Mouse (Mus musculus) layer of hippocampus, adult 9-10 months (tissue): ENCODE measurements at regions not wholly inside any gene's neighbourhood (a gene's known extent, or its start where the extent isn't known, plus 50 kb on each side); places are given as distances from the start of the nearest gene placed in this dataset.

Experiments used
- DNase-seq: peaks from one replicate; pipeline ENCODE4 v3.0.0; 2022; ENCODE audit warnings: low spot score

GRCm38 (mm10) chr7:69837379-69837778, 529.2 kb downstream of the Nr2f2 start:
- no peak for DNase-seq

GRCm38 (mm10) chr7:69827251-69827650, 539.3 kb downstream of the Nr2f2 start:
- DNase-seq, result no peak

- no peak for DNase-seq
Observed at GRCm38 (mm10) chr7:69820570-69820969, 546.0 kb downstream of the Nr2f2 start.

- DNase-seq, result no peak
Observed at GRCm38 (mm10) chr7:69812301-69812700, 554.2 kb downstream of the Nr2f2 start.

- peak; percentile 4 for DNase-seq
Observed at GRCm38 (mm10) chr7:69810873-69811272, 555.7 kb downstream of the Nr2f2 start.

GRCm38 (mm10) chr7:69807220-69807619, 559.3 kb downstream of the Nr2f2 start:
- no peak for DNase-seq

- DNase-seq, result no peak
Observed at GRCm38 (mm10) chr7:69770980-69771348, 595.6 kb downstream of the Nr2f2 start.

- DNase-seq, result no peak
Observed at GRCm38 (mm10) chr7:69770313-69770979, 596.1 kb downstream of the Nr2f2 start.

GRCm38 (mm10) chr7:69766451-69766850, 600.1 kb downstream of the Nr2f2 start:
- no peak for DNase-seq

GRCm38 (mm10) chr7:69740495-69740894, 626.0 kb downstream of the Nr2f2 start:
- no peak for DNase-seq

- DNase-seq, result no peak
Observed at GRCm38 (mm10) chr7:69738998-69739397, 627.5 kb downstream of the Nr2f2 start.

- DNase-seq, result no peak
Observed at GRCm38 (mm10) chr7:69715081-69715480, 651.5 kb downstream of the Nr2f2 start.

GRCm38 (mm10) chr7:69670211-69670610, 696.3 kb downstream of the Nr2f2 start:
- no peak for DNase-seq

- no peak for DNase-seq
Observed at GRCm38 (mm10) chr7:69655583-69655982, 711.0 kb downstream of the Nr2f2 start.

- DNase-seq, result no peak
Observed at GRCm38 (mm10) chr7:69645449-69645848, 721.1 kb downstream of the Nr2f2 start.

- DNase-seq, result no peak
Observed at GRCm38 (mm10) chr7:69641652-69642051, 724.9 kb downstream of the Nr2f2 start.

- no peak for DNase-seq
Observed at GRCm38 (mm10) chr7:69599866-69600265, 766.7 kb downstream of the Nr2f2 start.

- DNase-seq, result no peak
Observed at GRCm38 (mm10) chr7:69585716-69586115, 780.8 kb downstream of the Nr2f2 start.

- DNase-seq, result no peak
Observed at GRCm38 (mm10) chr7:69585131-69585530, 781.4 kb downstream of the Nr2f2 start.

GRCm38 (mm10) chr7:69584516-69584915, 782.0 kb downstream of the Nr2f2 start:
- DNase-seq, result no peak

GRCm38 (mm10) chr7:69583901-69584300, 782.6 kb downstream of the Nr2f2 start:
- no peak for DNase-seq

GRCm38 (mm10) chr7:69581668-69582067, 784.9 kb downstream of the Nr2f2 start:
- DNase-seq, result no peak

GRCm38 (mm10) chr7:69578958-69579810, 787.4 kb downstream of the Nr2f2 start:
- no peak for DNase-seq
